23 mouse cellular contexts compared by ENCODE assay signal in genomic region chr15:13296967-13297366, GRCm38 (mm10).
DNase-seq lines count a peak whose midpoint lies in the region; ATAC-seq and TF ChIP-seq lines count a peak whose summit lies in the region.
"Had no signal": no experiment of that assay in that cellular context is flagged by ENCODE, and none has a peak within 500 bp of the region (broad histone marks: within the 10 kb centered on the region; RNA-seq: fewer than 3 reads in every experiment).

No protein-coding gene starts in this region.

- no peaks in the 10 kb centered on the region for H3K4me1 ChIP-seq in heart, embryonic 10.5 days
- H3K4me1 ChIP-seq in hindbrain, postnatal 0 days (ENCODE audit: insufficient read depth, low read length), result no peaks in the 10 kb centered on the region
- no peaks in the 10 kb centered on the region for H3K4me1 ChIP-seq in hindbrain, embryonic 13.5 days (replicated peaks)
- H3K4me1 ChIP-seq: limb, embryonic 15.5 days; megakaryocyte, embryonic 14.5 days had no signal

- peak; percentile 53 for ATAC-seq in hindbrain, postnatal 0 days
- no peak for ATAC-seq in hindbrain, embryonic 13.5 days (ENCODE audit: low FRiP score)

- intact Hi-C loops in heart, postnatal 36 days (cut with DNase I), result no loop called here

- 52% methylated on average over 6 of the region's 6 CpGs for WGBS in heart, embryonic 10.5 days
- WGBS in hindbrain, postnatal 0 days, result 58% methylated on average over 6 of the region's 6 CpGs
- 69% methylated on average over 6 of the region's 6 CpGs for WGBS in hindbrain, embryonic 13.5 days

- no peaks in the 10 kb centered on the region for H3K36me3 ChIP-seq in heart, embryonic 10.5 days
- H3K36me3 ChIP-seq in hindbrain, postnatal 0 days (ENCODE audit: insufficient read depth, low read length), result no peaks in the 10 kb centered on the region
- H3K36me3 ChIP-seq in hindbrain, embryonic 13.5 days, result no peaks in the 10 kb centered on the region
- H3K36me3 ChIP-seq: embryonic facial prominence, embryonic 10.5 days; limb, embryonic 15.5 days had no signal

- H3K27ac ChIP-seq in heart, embryonic 10.5 days, result no peak overlapping the region
- no peak overlapping the region for H3K27ac ChIP-seq in hindbrain, postnatal 0 days
- H3K27ac ChIP-seq in hindbrain, embryonic 13.5 days, result no peak overlapping the region
- H3K27ac ChIP-seq: embryonic facial prominence, embryonic 10.5 days; limb, embryonic 15.5 days; liver, embryonic 14.5 days; stomach, postnatal 0 days had no signal

- no peaks in the 10 kb centered on the region for H3K9me3 ChIP-seq in heart, embryonic 10.5 days
- H3K9me3 ChIP-seq in hindbrain, postnatal 0 days (ENCODE audit: low read length), result no peaks in the 10 kb centered on the region
- no peaks in the 10 kb centered on the region for H3K9me3 ChIP-seq in hindbrain, embryonic 13.5 days
- H3K9me3 ChIP-seq: embryonic facial prominence, embryonic 10.5 days; limb, embryonic 15.5 days had no signal

- peak; percentile 40 to 45 for DNase-seq in cerebellum, postnatal 14 days
- no peak for DNase-seq in cerebellum, adult 8-10 months
- no peak for DNase-seq in heart, embryonic 10.5 days (ENCODE audit: low spot score)
- no peak for DNase-seq in heart, postnatal 36 days
- DNase-seq in hindbrain, postnatal 0 days (ENCODE audit: low spot score), result peak; percentile 31
- DNase-seq in retina, embryonic 14.5 days (ENCODE audit: low spot score), result peak; percentile 34
- DNase-seq: adrenal gland, postnatal 10 days; cerebellum, adult 2 months; gastrocnemius, postnatal 36 days; heart, postnatal 14 days; kidney, adult 11 months; layer of hippocampus, adult 9-11 months; lung, embryonic 14.5 days; lung, postnatal 36 days; right cerebral cortex, postnatal 14 days; thymus, adult 2 months; thymus, postnatal 4 days had no signal

- no peaks in the 10 kb centered on the region for H3K27me3 ChIP-seq in heart, embryonic 10.5 days (ENCODE audit: insufficient read depth, poor library complexity, severe bottlenecking)
- no peaks in the 10 kb centered on the region for H3K27me3 ChIP-seq in hindbrain, postnatal 0 days (ENCODE audit: insufficient read depth, low read length)
- 0 out of 2 replicates have a peak, but pooled peaks cover 2% of the 10 kb centered on the region for H3K27me3 ChIP-seq in hindbrain, embryonic 13.5 days
- H3K27me3 ChIP-seq: limb, embryonic 15.5 days; megakaryocyte, embryonic 14.5 days had no signal

- H3K4me3 ChIP-seq in heart, embryonic 10.5 days, result 0 out of 2 replicates have a peak overlapping the region, but pooled peaks have one; percentile 18
- no peak overlapping the region for H3K4me3 ChIP-seq in hindbrain, postnatal 0 days (ENCODE audit: low read length)
- no peak overlapping the region for H3K4me3 ChIP-seq in hindbrain, embryonic 13.5 days
- H3K4me3 ChIP-seq: embryonic facial prominence, embryonic 10.5 days; limb, embryonic 15.5 days; megakaryocyte, embryonic 14.5 days had no signal

- TF ChIP-seq CTCF in hindbrain, postnatal 0 days (IDR thresholded peaks at IDR 0.05; ENCODE audit: low read depth), result no peak

- no peak overlapping the region for H3K9ac ChIP-seq in hindbrain, postnatal 0 days (replicated peaks; ENCODE audit: low read length)
- H3K9ac ChIP-seq in hindbrain, embryonic 13.5 days, result no peak overlapping the region
- H3K9ac ChIP-seq: limb, embryonic 15.5 days; liver, embryonic 14.5 days; lung, embryonic 14.5 days had no signal

- H3K4me2 ChIP-seq in hindbrain, postnatal 0 days (ENCODE audit: low read depth, low read length), result no peak overlapping the region
- no peak overlapping the region for H3K4me2 ChIP-seq in hindbrain, embryonic 13.5 days
- H3K4me2 ChIP-seq: limb, embryonic 15.5 days; lung, embryonic 14.5 days had no signal

Comparison
In these comparisons a context has a peak if more than half of its experiments do, and no peak if none do; other contexts are left out.
1. DNase-seq: peak in cerebellum, postnatal 14 days (2 of 2), hindbrain, postnatal 0 days (single experiment) and retina, embryonic 14.5 days (single experiment); none in cerebellum, adult 8-10 months (single experiment), heart, embryonic 10.5 days (single experiment) and heart, postnatal 36 days (0 of 2).